Mouse (Mus musculus) megakaryocyte-erythroid progenitor cell, adult 5 weeks (primary cell): Measurements from ENCODE around the gene Epm2a. TPM values are rescaled to one million over a fixed set of nuclear protein-coding genes. Genes with fewer than 3 reads are reported as not detected.

Source experiments
- polyA plus RNA-seq: library from polyadenylated mRNA; stranded (reverse); fragments of >175 nt; gene quantifications from 2 replicates; pipeline ENCODE4 v1.2.3, GENCODE M21; 2012

The Epm2a gene
- polyA plus RNA-seq: 1.8 and 2.6 TPM in 2 replicates

GRCm38 (mm10) chr10:11343205-11344141, at the start of gene Epm2a:
Gene Epm2a, plus strand, starts transcription at chr10:11343404.

Other genes with a start within 250 kb of the Epm2a start
- 2.1 and 2.6 TPM in 2 replicates for gene Shprh, start 194.0 kb upstream of the Epm2a start, polyA plus RNA-seq
- gene Fbxo30, start 62.1 kb upstream of the Epm2a start, polyA plus RNA-seq: 1.8 and 2.6 TPM in 2 replicates